Mouse (Mus musculus) liver, embryonic 14.5 days (tissue): Measurements from ENCODE around the gene Anp32b. TPM values are rescaled to one million over a fixed set of nuclear protein-coding genes. Genes with fewer than 3 reads are reported as not detected.
A peak's percentile ranks its signal among the peaks of the same experiment; 100 is the strongest.

Experiments
- ATAC-seq: fragments of 200-750 bp; cut with Nextera tagmentation; 2 replicates; pipeline ENCODE4 v1.8.0; 2017; ENCODE audit warnings: moderate number of reproducible peaks, mild to moderate bottlenecking, moderate library complexity; ENCODE audit not compliant: insufficient read depth
- DNase-seq, 3 experiments: peaks; one replicate each; pipeline ENCODE4 v3.0.0-alpha.2; 2012 to 2013; ENCODE audit warnings: low read depth in 3 of 3, low spot score in 3 of 3
- H3K27ac ChIP-seq: fragments of 300-500 bp; sonication (generic); 2 replicates; pipeline ENCODE4 v1.5.1; 2014; ENCODE audit warnings: moderate library complexity, mild to moderate bottlenecking, control low read depth, inconsistent platforms
- H3K27me3 ChIP-seq: fragments of 300-500 bp; sonication (generic); 2 replicates; pipeline ENCODE4 v1.6.1; 2014; ENCODE audit warnings: mild to moderate bottlenecking, low read length, moderate library complexity; ENCODE audit not compliant: control insufficient read depth, insufficient read depth
- H3K36me3 ChIP-seq: fragments of 300-500 bp; sonication (generic); replicated peaks from 2 replicates; pipeline ENCODE4 v1.6.1; 2014; ENCODE audit warnings: low read depth; ENCODE audit not compliant: control insufficient read depth, insufficient read depth
- H3K4me1 ChIP-seq, 2 experiments: fragments of 200-500 bp in 1 of 2; fragments of 300-500 bp in 1 of 2; sonication (generic) in 1 of 2; replicated peaks; 2 replicates each; pipeline ENCODE4 v1.6.1; 2012 to 2014; ENCODE audit warnings: antibody characterized with exemption in 1 of 2, inconsistent platforms in 1 of 2, low read length in 1 of 2; ENCODE audit not compliant: control insufficient read depth in 2 of 2, insufficient read depth in 2 of 2
- H3K4me2 ChIP-seq: fragments of 300-500 bp; sonication (generic); 2 replicates; pipeline ENCODE4 v1.6.1; 2014; ENCODE audit warnings: low read depth, mild to moderate bottlenecking, control low read depth, moderate library complexity
- H3K4me3 ChIP-seq, 2 experiments: fragments of 200-500 bp in 1 of 2; fragments of 300-500 bp in 1 of 2; sonication (generic) in 1 of 2; 2 replicates each; pipeline ENCODE4 v1.5.1; 2012 to 2014; ENCODE audit warnings: low read depth in 2 of 2, low read length in 2 of 2, mild to moderate bottlenecking in 2 of 2, control low read depth in 1 of 2, inconsistent platforms in 1 of 2, moderate library complexity in 1 of 2; ENCODE audit not compliant: insufficient read depth in 1 of 2
- H3K9ac ChIP-seq: fragments of 300-500 bp; sonication (generic); replicated peaks from 2 replicates; pipeline ENCODE4 v1.6.1; 2014; ENCODE audit warnings: mild to moderate bottlenecking, control low read depth, moderate library complexity
- H3K9me3 ChIP-seq: fragments of 300-500 bp; sonication (generic); 2 replicates; pipeline ENCODE4 v1.6.1; 2016; ENCODE audit warnings: low read length, mixed read lengths; ENCODE audit not compliant: control insufficient read depth
- CTCF ChIP-seq: IDR thresholded peaks from 2 replicates; pipeline ENCODE4 v1.5.1; 2016; ENCODE audit warnings: antibody characterized with exemption, low read depth, control low read depth
- EP300 ChIP-seq: IDR thresholded peaks from 2 replicates; pipeline ENCODE4 v1.6.1; 2016; ENCODE audit warnings: antibody characterized with exemption, low read depth
- WGBS: fragments of 180-500 bp; shearing (Covaris S2); extraction: QIAGEN DNeasy Blood & Tissue Kit; methylation state at CpG from one replicate; pipeline ENCODE4 v1.1.7; 2014; ENCODE audit not compliant: insufficient replicate concordance; 5-methylcytosine and 5-hydroxymethylcytosine counted together
- polyA plus RNA-seq, 2 experiments: library from polyadenylated mRNA; depleted of rRNA in 1 of 2; stranded (reverse) in 1 of 2; unstranded in 1 of 2; fragments of >200 nt; fragmentation: Nextera tagmentation in 1 of 2; extraction: Ambion mirVana in 1 of 2; gene quantifications; 2 replicates each; pipeline versions ENCODE4 v1.2.1 to v1.2.3; 2012 to 2014

The Anp32b gene
- polyA plus RNA-seq, 2 experiments, result 171 to 351 TPM

DNA sequence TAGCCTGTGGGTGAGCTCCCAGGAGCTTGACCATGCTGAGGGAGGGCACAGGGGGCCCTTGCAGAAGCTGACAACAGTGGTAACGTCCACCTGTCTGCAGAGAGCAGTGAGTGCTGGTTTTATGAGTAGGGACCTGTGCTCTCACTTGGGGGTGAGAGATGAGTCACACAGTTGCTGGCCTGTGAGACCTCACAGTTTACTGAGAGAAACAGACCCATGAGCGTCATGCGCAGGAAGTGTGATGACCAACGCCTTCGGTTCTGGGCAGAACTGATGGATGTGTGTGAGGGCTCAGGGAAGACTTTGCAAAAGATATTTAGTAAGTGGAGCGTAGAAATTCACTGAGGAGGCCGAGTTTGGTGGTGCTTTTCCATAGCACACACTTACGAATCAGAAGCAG, 28.1 kb upstream of the Anp32b start:
- ATAC-seq (no peak), DNase-seq (no peak)
- Histone ChIP-seq H3K9me3 (no peaks in the 10 kb centered on the region), H3K4me3 (no peak overlapping the region), H3K4me2 (no peak overlapping the region), H3K27me3 (no peaks in the 10 kb centered on the region), H3K27ac (no peak overlapping the region), H3K4me1 (peaks cover 1 to 10% of the 10 kb centered on the region in 2 experiments; a peak in 3 of 4 replicates), H3K9ac (no peak overlapping the region), H3K36me3 (no peaks in the 10 kb centered on the region)
- TF ChIP-seq EP300, result no peak
- TF ChIP-seq CTCF, result no peak
- 63% methylated on average over 8 of the region's 8 CpGs for WGBS

DNA sequence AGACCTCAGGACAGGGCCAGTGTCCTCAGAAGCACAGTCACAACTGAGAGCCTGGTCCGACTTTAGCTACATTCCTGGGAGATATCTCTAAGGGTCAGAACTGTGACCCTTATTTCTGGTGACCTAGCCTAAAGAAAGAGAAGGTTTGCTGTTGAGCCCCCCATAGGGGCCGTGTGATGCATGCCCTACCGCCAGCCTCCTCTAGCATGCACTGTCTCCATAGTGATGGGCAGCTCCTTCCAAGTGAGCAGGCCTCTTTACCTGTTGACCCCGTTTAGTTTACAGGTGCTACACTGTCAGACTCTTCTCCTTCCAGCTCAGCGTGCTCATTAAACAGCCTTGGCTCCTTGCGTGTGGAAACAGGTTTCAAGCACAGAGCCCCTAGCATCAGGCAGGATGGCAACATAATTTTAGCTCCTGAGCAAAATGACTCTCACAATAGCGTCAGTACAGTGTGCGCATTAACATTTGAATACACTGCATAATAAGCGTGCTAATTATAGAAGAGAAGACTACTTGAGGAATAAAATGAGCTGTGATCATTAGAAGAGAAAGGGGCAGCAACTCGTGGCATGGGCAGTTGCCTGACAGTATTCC, 21.7 kb upstream of the Anp32b start:
- Histone ChIP-seq H3K9me3 (no peaks in the 10 kb centered on the region), H3K27ac (peak overlapping the region; percentile 25), H3K27me3 (no peaks in the 10 kb centered on the region), H3K4me3 (no peak overlapping the region), H3K4me2 (no peak overlapping the region), H3K4me1 (peaks cover 33 to 35% of the 10 kb centered on the region in 2 experiments), H3K36me3 (no peaks in the 10 kb centered on the region), H3K9ac (no peak overlapping the region)
- no peak for ATAC-seq
- no peak for TF ChIP-seq EP300
- no peak for TF ChIP-seq CTCF
- no peak for DNase-seq
- 77% methylated on average over 10 of the region's 10 CpGs for WGBS

DNA sequence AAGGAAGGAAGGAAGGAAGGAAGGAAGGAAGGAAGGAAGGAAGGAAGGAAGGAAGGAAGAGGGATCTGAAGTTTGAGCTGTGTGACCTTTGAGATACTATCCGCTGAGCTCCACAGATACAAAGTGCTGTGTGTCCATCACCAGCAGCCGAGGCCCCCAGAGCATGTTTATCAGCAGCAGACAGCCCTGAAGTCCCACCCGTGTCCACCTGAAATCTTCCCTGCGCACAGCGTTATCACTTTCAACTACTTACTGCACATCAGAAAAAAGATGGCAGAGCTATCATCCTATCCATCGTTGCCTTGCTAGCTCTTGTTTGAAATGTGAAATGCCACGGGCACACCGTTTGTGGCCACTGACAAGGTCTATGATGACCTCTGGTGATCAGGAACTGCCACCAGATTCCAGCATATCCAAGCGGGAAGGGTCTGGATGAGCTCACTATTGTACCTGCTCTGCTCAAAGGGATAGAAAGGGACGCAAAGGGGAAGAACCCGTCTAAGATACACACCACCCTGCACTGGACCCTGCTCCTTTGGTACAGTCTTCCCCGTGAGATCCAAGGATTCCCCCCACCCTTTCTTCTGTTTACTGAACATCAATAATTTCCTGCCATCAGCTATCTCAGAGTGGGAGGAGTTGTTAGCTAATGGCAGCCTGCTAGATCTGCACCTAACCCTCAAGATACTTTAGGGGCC, 18.2 kb upstream of the Anp32b start:
- Histone ChIP-seq H3K4me1 (peaks cover 54 to 62% of the 10 kb centered on the region in 2 experiments), H3K4me2 (peak overlapping the region; percentile 68), H3K27ac (peak overlapping the region; percentile 97), H3K9me3 (no peaks in the 10 kb centered on the region), H3K36me3 (no peaks in the 10 kb centered on the region), H3K27me3 (no peaks in the 10 kb centered on the region), H3K4me3 (peak overlapping the region; percentile 27 to 36; a peak in 3 of 4 replicates), H3K9ac (peak overlapping the region; percentile 66)
- DNase-seq (peak; percentile 87 to 93 (median 90)), ATAC-seq (peak; percentile 99)
- TF ChIP-seq CTCF, result no peak; the same call in 1 of the 2 replicates
- TF ChIP-seq EP300, result peak; percentile 98
- 21% methylated on average over 12 of the region's 12 CpGs for WGBS

DNA sequence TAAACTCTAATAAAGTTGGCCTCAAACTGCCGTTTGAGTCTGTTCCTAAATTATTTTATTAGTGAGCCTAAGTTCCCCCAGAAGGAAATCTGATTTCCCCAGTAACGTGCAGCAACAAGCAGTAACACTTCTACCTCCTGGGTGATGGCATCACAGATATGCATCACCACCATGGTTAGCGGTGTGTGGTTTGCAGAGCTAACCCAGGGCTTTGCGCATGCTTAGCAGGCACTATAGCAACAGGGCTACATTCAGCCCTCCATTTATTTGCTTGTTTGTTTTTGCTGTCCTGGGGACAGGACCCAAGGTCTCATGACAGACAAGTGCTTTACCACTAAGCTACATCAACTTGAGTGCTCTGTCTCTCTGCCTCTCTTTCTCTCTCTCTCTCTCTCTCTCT, 8.2 kb upstream of the Anp32b start:
- Histone ChIP-seq H3K4me2 (no peak overlapping the region), H3K4me3 (no peak overlapping the region), H3K36me3 (no peaks in the 10 kb centered on the region), H3K4me1 (peaks cover 14 to 17% of the 10 kb centered on the region in 2 experiments), H3K9me3 (no peaks in the 10 kb centered on the region), H3K27ac (no peak overlapping the region), H3K27me3 (no peaks in the 10 kb centered on the region), H3K9ac (no peak overlapping the region)
- WGBS, result 59% methylated on average over 4 of the region's 4 CpGs
- DNase-seq, result no peak
- no peak for TF ChIP-seq CTCF
- no peak for TF ChIP-seq EP300
- no peak for ATAC-seq

DNA sequence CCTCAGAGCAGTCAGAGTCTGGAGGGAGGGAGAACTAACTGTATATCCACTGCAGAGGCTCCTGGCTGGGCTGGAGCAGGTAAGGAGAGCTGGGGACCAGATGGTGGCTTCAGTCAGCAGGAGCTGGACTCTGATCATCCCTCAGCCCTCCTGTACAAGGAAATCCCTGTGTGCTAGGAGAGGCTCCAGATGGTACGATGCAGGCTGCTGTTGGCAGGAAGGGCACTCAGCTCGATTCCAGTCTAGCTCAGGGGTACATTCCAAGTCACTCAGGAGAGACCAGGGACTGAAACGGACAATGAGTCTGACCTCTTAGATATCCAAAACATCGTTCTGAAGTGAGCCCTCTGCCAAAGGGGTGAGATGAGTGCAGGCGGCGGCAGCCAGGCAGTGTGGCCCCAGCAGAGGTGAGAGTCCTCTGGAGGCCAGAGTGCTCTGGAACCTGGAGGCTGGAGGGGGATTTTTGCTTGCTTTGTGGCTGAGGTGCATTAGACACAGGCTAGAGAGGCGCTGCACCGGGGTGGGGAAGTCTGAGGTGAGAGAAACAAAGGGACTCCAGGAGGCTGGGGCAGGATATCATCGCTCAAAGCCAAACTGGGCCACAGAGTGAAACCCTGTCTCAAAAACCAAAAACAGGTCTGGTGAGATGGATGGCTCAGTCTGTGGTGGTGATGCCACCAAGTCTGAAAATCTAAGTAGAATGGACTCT, 5.3 kb upstream of the Anp32b start:
- Histone ChIP-seq H3K9ac (no peak overlapping the region), H3K36me3 (no peaks in the 10 kb centered on the region), H3K27me3 (no peaks in the 10 kb centered on the region), H3K27ac (peak overlapping the region; percentile 16), H3K9me3 (no peaks in the 10 kb centered on the region), H3K4me1 (peaks cover 39 to 43% of the 10 kb centered on the region in 2 experiments), H3K4me2 (no peak overlapping the region), H3K4me3 (no peak overlapping the region)
- no peak for TF ChIP-seq EP300
- TF ChIP-seq CTCF, result no peak
- DNase-seq (no peak), ATAC-seq (no peak)
- WGBS, result 73% methylated on average over 9 of the region's 9 CpGs
